Mouse (Mus musculus) forebrain, embryonic 16.5 days (tissue): ENCODE measurements at regions not wholly inside any gene's neighbourhood (a gene's known extent, or its start where the extent isn't known, plus 50 kb on each side); places are given as distances from the start of the nearest gene placed in this dataset.

ENCODE experiments used
- ATAC-seq: fragments of 200-750 bp; cut with Nextera tagmentation; 2 replicates; pipeline ENCODE4 v1.8.0; 2017; ENCODE audit warnings: mild to moderate bottlenecking, moderate library complexity
- H3K27ac ChIP-seq: fragments of 300-500 bp; sonication (generic); 2 replicates; pipeline ENCODE4 v1.5.1; 2014; ENCODE audit warnings: low read length, control low read depth
- H3K27me3 ChIP-seq: fragments of 300-500 bp; sonication (generic); replicated peaks from 2 replicates; pipeline ENCODE4 v1.6.1; 2014; ENCODE audit warnings: low read length; ENCODE audit not compliant: control insufficient read depth, insufficient read depth
- H3K36me3 ChIP-seq: fragments of 300-500 bp; sonication (generic); 2 replicates; pipeline ENCODE4 v1.6.1; 2014; ENCODE audit not compliant: control insufficient read depth, insufficient read depth
- H3K4me1 ChIP-seq: fragments of 300-500 bp; sonication (generic); replicated peaks from 2 replicates; pipeline ENCODE4 v1.6.1; 2014; ENCODE audit warnings: low read length; ENCODE audit not compliant: control insufficient read depth, insufficient read depth
- H3K4me2 ChIP-seq: fragments of 300-500 bp; sonication (generic); 2 replicates; pipeline ENCODE4 v1.6.1; 2014; ENCODE audit warnings: mild to moderate bottlenecking, low read length, control low read depth
- H3K4me3 ChIP-seq: fragments of 300-500 bp; sonication (generic); replicated peaks from 2 replicates; pipeline ENCODE4 v1.5.1; 2014; ENCODE audit warnings: mild to moderate bottlenecking, low read length, control low read depth
- H3K9ac ChIP-seq: fragments of 300-500 bp; sonication (generic); replicated peaks from 2 replicates; pipeline ENCODE4 v1.6.1; 2014; ENCODE audit warnings: low read depth, low read length, control low read depth
- H3K9me3 ChIP-seq: fragments of 300-500 bp; sonication (generic); 2 replicates; pipeline ENCODE4 v1.6.1; 2016; ENCODE audit warnings: low read length; ENCODE audit not compliant: control insufficient read depth
- WGBS: fragments of 180-500 bp; shearing (Covaris S2); extraction: QIAGEN DNeasy Blood & Tissue Kit; methylation state at CpG from one replicate; pipeline ENCODE4 v1.1.7; 2014; 5-methylcytosine and 5-hydroxymethylcytosine counted together

DNA sequence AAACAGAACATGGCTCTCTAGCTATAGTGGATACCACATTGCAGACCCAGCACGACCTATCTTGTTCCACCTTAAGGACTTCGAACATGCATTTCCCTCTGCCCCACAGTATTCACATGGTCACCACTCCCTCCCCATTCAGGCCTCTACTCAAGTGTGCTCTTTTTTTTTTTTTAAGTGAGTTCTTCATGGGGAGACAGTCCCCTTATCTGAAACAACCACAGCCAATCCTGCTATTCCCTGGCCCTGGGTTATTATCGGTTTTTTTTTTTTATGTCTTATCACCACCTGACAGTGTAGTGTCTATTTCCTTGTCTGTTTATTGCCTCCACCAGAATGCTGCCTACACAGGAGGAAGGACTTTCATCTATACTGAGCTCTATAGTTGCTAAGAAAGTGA lies 125.6 kb upstream of the Parp11 start:
- Histone ChIP-seq H3K9me3 (no peaks in the 10 kb centered on the region), H3K4me2 (no peak overlapping the region), H3K36me3 (no peaks in the 10 kb centered on the region), H3K27ac (no peak overlapping the region), H3K27me3 (no peaks in the 10 kb centered on the region), H3K4me3 (no peak overlapping the region), H3K9ac (no peak overlapping the region), H3K4me1 (peaks cover 18% of the 10 kb centered on the region)
- no peak for ATAC-seq
- WGBS: 98% methylated on average over 3 of the region's 3 CpGs

- H3K4me3 ChIP-seq: no peak overlapping the region
- no peaks in the 10 kb centered on the region for H3K9me3 ChIP-seq
- H3K4me1 ChIP-seq: peaks cover 16% of the 10 kb centered on the region
- H3K27me3 ChIP-seq: no peaks in the 10 kb centered on the region
- no peak overlapping the region for H3K9ac ChIP-seq
- no peaks in the 10 kb centered on the region for H3K36me3 ChIP-seq
- WGBS: 87% methylated on average over 7 of the region's 7 CpGs
- no peak for ATAC-seq
- H3K27ac ChIP-seq: no peak overlapping the region
- H3K4me2 ChIP-seq: no peak overlapping the region
Observed at GRCm38 (mm10) chr6:127322398-127322797, 124.2 kb upstream of the Parp11 start.

DNA sequence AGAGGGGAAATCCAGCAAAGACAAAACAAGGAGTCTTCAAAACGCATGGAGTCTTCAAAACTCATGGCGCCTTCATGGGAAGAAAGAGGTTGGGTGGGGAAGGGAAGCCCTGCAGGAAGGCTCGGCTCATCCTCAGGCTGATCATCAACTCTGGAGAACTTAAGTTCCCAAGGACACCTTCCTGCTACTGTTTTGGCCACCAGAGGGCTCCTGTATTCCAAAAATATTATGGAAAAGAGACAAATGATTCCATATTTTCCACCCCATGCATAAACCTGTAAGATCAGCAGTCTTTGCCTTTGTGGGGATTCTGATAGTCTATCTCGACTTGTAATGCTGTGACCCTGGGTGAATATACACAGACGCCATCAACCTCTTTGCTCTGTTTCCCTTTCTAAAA lies 121.7 kb upstream of the Parp11 start:
- Histone ChIP-seq H3K4me2 (no peak overlapping the region), H3K36me3 (no peaks in the 10 kb centered on the region), H3K4me1 (peaks cover 22% of the 10 kb centered on the region), H3K9ac (no peak overlapping the region), H3K27me3 (no peaks in the 10 kb centered on the region; the same call in 1 of the 2 replicates), H3K9me3 (no peaks in the 10 kb centered on the region), H3K4me3 (no peak overlapping the region), H3K27ac (no peak overlapping the region)
- 0 out of 2 replicates have a peak, but pooled peaks have one; percentile 22 for ATAC-seq
- WGBS: 44% methylated on average over 5 of the region's 5 CpGs

- Histone ChIP-seq H3K9ac (no peak overlapping the region), H3K27ac (no peak overlapping the region), H3K9me3 (no peaks in the 10 kb centered on the region), H3K36me3 (no peaks in the 10 kb centered on the region), H3K27me3 (no peaks in the 10 kb centered on the region; the same call in 1 of the 2 replicates), H3K4me2 (no peak overlapping the region), H3K4me1 (peaks cover 26% of the 10 kb centered on the region), H3K4me3 (no peak overlapping the region)
- 58% methylated on average over 7 of the region's 7 CpGs for whole genome bisulfite sequencing
- no peak for ATAC-seq
Observed at GRCm38 (mm10) chr6:127325596-127326332, 120.9 kb upstream of the Parp11 start.

DNA sequence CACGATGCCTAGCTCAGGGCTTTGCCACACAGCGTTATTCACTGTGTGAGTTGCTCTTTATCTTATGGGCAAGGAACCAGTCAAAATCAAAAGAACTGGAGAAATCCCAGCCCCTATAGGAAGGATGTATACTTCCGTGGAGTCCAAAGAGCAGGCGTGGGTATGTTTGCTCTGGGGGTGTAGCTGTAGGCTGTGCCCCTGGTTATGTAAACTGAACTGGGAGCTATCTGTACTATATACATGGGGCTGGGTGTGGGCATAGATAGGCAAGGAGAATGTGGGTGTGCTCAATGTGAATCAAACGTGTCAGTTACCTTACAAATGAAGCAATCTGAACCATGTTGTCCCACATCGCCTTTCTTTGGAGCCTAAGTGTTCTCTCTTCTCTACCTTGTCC lies 120.3 kb upstream of the Parp11 start:
- no peak for ATAC-seq
- no peak overlapping the region for H3K4me2 ChIP-seq
- no peak overlapping the region for H3K4me3 ChIP-seq
- no peak overlapping the region for H3K27ac ChIP-seq
- H3K27me3 ChIP-seq: no peaks in the 10 kb centered on the region; the same call in 1 of the 2 replicates
- H3K9me3 ChIP-seq: no peaks in the 10 kb centered on the region
- H3K36me3 ChIP-seq: no peaks in the 10 kb centered on the region
- peaks cover 28% of the 10 kb centered on the region for H3K4me1 ChIP-seq
- WGBS: 85% methylated on average over 6 of the region's 6 CpGs
- H3K9ac ChIP-seq: no peak overlapping the region

- Histone ChIP-seq H3K27me3 (no peaks in the 10 kb centered on the region; the same call in 1 of the 2 replicates), H3K9ac (peak overlapping the region; percentile 69), H3K4me3 (peak overlapping the region; percentile 50), H3K27ac (peak overlapping the region; percentile 70), H3K36me3 (no peaks in the 10 kb centered on the region), H3K4me2 (peak overlapping the region; percentile 66), H3K4me1 (peaks cover 28% of the 10 kb centered on the region), H3K9me3 (no peaks in the 10 kb centered on the region)
- 12% methylated on average over 20 of the region's 20 CpGs for WGBS
- ATAC-seq: peak; percentile 43
Observed at GRCm38 (mm10) chr6:127329191-127330014, 117.2 kb upstream of the Parp11 start.

- H3K36me3 ChIP-seq: no peaks in the 10 kb centered on the region
- peak overlapping the region; percentile 66 for H3K4me2 ChIP-seq
- H3K9ac ChIP-seq: peak overlapping the region; percentile 69
- peaks cover 22% of the 10 kb centered on the region for H3K4me1 ChIP-seq
- H3K4me3 ChIP-seq: peak overlapping the region; percentile 50
- peak overlapping the region; percentile 75 for H3K27ac ChIP-seq
- H3K27me3 ChIP-seq: no peaks in the 10 kb centered on the region; the same call in 1 of the 2 replicates
- WGBS: under 1% methylated on average over 46 of the region's 46 CpGs
- no peaks in the 10 kb centered on the region for H3K9me3 ChIP-seq
- ATAC-seq: peak; percentile 94
Observed at GRCm38 (mm10) chr6:127330015-127330705, 116.5 kb upstream of the Parp11 start.

DNA sequence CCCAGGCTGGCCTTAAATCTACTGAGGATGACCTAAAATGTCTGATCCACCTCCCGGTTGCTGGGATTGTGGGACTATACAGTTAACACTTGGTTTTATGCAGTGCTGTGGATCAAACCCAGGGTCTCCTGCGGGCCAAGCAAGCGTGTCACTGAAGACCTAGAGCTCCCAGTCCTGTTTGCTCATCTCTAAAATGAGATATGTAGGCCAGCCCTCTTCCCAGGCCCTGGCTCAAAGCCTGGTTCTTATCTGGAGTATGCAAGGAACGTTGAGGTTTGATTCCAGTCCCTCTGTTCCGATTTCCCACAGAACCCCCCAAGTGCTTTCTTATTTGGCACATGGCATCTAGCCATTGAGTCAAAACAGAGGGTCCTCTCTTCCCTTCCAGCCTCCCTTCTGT lies 115.5 kb upstream of the Parp11 start:
- H3K4me3 ChIP-seq: no peak overlapping the region
- H3K27me3 ChIP-seq: no peaks in the 10 kb centered on the region; the same call in 1 of the 2 replicates
- no peaks in the 10 kb centered on the region for H3K9me3 ChIP-seq
- whole genome bisulfite sequencing: 81% methylated on average over 5 of the region's 5 CpGs
- H3K4me1 ChIP-seq: peaks cover 26% of the 10 kb centered on the region
- no peak overlapping the region; the same call in 1 of the 2 replicates for H3K4me2 ChIP-seq
- peak overlapping the region; percentile 75; the same call in 1 of the 2 replicates for H3K27ac ChIP-seq
- no peak for ATAC-seq
- no peak overlapping the region; the same call in 1 of the 2 replicates for H3K9ac ChIP-seq
- H3K36me3 ChIP-seq: no peaks in the 10 kb centered on the region

GRCm38 (mm10) chr6:127334256-127334655 lies 112.4 kb upstream of the Parp11 start:
- no peaks in the 10 kb centered on the region for H3K36me3 ChIP-seq
- H3K4me1 ChIP-seq: peaks cover 46% of the 10 kb centered on the region
- ATAC-seq: no peak
- no peak overlapping the region for H3K27ac ChIP-seq
- no peak overlapping the region for H3K4me3 ChIP-seq
- no peaks in the 10 kb centered on the region; the same call in 1 of the 2 replicates for H3K27me3 ChIP-seq
- 98% methylated on average over 6 of the region's 6 CpGs for WGBS
- H3K9ac ChIP-seq: no peak overlapping the region
- no peak overlapping the region for H3K4me2 ChIP-seq
- H3K9me3 ChIP-seq: no peaks in the 10 kb centered on the region
